Mouse (Mus musculus) liver, embryonic 14.5 days (tissue): ENCODE measurements around the gene Trib3.

Experiments used
- CTCF ChIP-seq: IDR thresholded peaks from 2 replicates; pipeline ENCODE4 v1.5.1; 2016; ENCODE audit warnings: antibody characterized with exemption, low read depth, control low read depth
- EP300 ChIP-seq: IDR thresholded peaks from 2 replicates; pipeline ENCODE4 v1.6.1; 2016; ENCODE audit warnings: antibody characterized with exemption, low read depth

- TF ChIP-seq CTCF (no peak), EP300 (no peak)
Observed at GRCm38 (mm10) chr2:152292475-152292874, 51.4 kb downstream of the Trib3 start.
